Mouse (Mus musculus): ENCODE measurements around the gene Spata32. TPM values are rescaled to one million over a fixed set of nuclear protein-coding genes. Genes with fewer than 3 reads are reported as not detected.

Spata32 gene
- polyA plus RNA-seq, 1 experiment, result not detected

DNA sequence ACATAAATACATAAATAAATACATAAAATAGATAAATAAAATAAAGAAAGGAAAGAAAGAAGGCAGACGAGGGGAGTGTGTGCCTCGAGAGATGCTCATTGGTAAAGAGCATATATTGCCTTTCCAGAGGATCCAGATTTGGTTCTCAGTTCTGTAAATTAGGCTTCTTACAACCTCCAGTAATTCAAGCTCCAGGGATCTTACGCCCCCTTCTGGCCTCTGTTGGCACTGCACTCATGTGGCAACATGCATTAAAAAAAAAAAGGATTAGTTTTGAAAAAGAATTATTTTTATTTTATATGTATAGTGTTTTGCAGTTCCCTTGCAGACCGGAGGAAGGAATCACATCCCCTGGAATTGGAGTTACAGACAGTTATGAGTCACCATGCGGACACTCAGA lies 56.1 kb downstream of the Spata32 start:
- H3K27me3 ChIP-seq (replicated peaks), result peaks cover 4% of the 10 kb centered on the region

DNA sequence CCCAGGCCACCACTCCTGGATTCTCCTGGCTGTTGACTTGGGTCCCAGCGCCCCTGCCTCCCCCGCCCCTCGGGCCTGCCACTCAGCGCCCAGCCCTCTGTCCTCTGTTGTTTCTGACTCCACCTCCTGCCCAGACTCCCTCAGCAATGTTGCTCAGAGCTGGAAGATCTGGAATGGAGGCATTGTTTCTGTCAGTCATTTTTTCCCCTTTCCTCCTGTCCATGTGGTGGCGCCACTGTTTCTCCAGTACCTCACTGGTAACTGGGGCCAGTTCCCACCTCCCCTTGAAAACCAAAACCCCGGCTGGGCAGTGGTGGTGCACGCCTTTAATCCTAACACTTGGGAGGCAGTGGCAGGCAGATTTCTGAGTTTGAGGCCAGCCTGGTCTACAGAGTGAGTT lies 56.8 kb downstream of the Spata32 start:
- Histone ChIP-seq H3K4me3 (replicated peaks) (no peak overlapping the region), H3K27me3 (replicated peaks) (peaks cover 4% of the 10 kb centered on the region), H3K9me3 (peaks cover 8% of the 10 kb centered on the region), H3K36me3 (replicated peaks; ENCODE audit: low read length) (no peaks in the 10 kb centered on the region), H3K4me1 (peaks cover 43% of the 10 kb centered on the region)
- TF ChIP-seq FLI1 (IDR thresholded peaks at IDR 0.05; ENCODE audit: low read length) (no peak), GATA1 (IDR thresholded peaks at IDR 0.05; ENCODE audit: borderline replicate concordance, low read length) (no peak)

More for the DNA sequence above, 56.1 kb downstream of the Spata32 start:
- H3K4me1 ChIP-seq, result peaks cover 43% of the 10 kb centered on the region
- no peaks in the 10 kb centered on the region for H3K36me3 ChIP-seq (replicated peaks; ENCODE audit: low read length)
- H3K4me3 ChIP-seq (replicated peaks), result no peak overlapping the region
- no peak for TF ChIP-seq GATA1 (IDR thresholded peaks at IDR 0.05; ENCODE audit: borderline replicate concordance, low read length)
- no peak for TF ChIP-seq FLI1 (IDR thresholded peaks at IDR 0.05; ENCODE audit: low read length)
- peaks cover 12% of the 10 kb centered on the region for H3K9me3 ChIP-seq

GRCm38 (mm10) chr11:103160738-103161137 lies 57.5 kb downstream of the Spata32 start:
- peaks cover 46% of the 10 kb centered on the region for H3K4me1 ChIP-seq
- peaks cover 4% of the 10 kb centered on the region for H3K27me3 ChIP-seq (replicated peaks)
- H3K36me3 ChIP-seq (replicated peaks; ENCODE audit: low read length), result peaks cover 6% of the 10 kb centered on the region
- peaks cover 6% of the 10 kb centered on the region for H3K9me3 ChIP-seq
- no peak overlapping the region for H3K4me3 ChIP-seq (replicated peaks)
- TF ChIP-seq FLI1 (IDR thresholded peaks at IDR 0.05; ENCODE audit: low read length), result no peak

GRCm38 (mm10) chr11:103158621-103159478 lies 59.4 kb downstream of the Spata32 start:
- H3K4me3 ChIP-seq (replicated peaks), result peak overlapping the region; percentile 92
- no peaks in the 10 kb centered on the region for H3K27me3 ChIP-seq (replicated peaks)
- TF ChIP-seq FLI1 (IDR thresholded peaks at IDR 0.05; ENCODE audit: low read length) (no peak), GATA1 (IDR thresholded peaks at IDR 0.05; ENCODE audit: borderline replicate concordance, low read length) (no peak)
- H3K4me1 ChIP-seq, result peaks cover 47% of the 10 kb centered on the region
- H3K9me3 ChIP-seq, result peaks cover 5% of the 10 kb centered on the region; the same call in 1 of the 2 replicates
- peaks cover 6% of the 10 kb centered on the region for H3K36me3 ChIP-seq (replicated peaks; ENCODE audit: low read length)

Other genes starting within 250 kb of the Spata32 start
- 5.7 and 17.6 TPM in 2 replicates for gene Nmt1, start 190.2 kb downstream of the Spata32 start, polyA plus RNA-seq (2012; ENCODE audit: insufficient read depth, low replicate concordance)
- 56.4 and 77.6 TPM in 2 replicates for gene Dcakd, start 190.1 kb downstream of the Spata32 start, polyA plus RNA-seq (2012; ENCODE audit: insufficient read depth, low replicate concordance)
- 0.18 TPM in 1 of 2 replicates, not detected in the other for gene Plcd3, start 116.8 kb downstream of the Spata32 start, polyA plus RNA-seq (2012; ENCODE audit: insufficient read depth, low replicate concordance)
- gene Acbd4, start 116.8 kb downstream of the Spata32 start, polyA plus RNA-seq (2012; ENCODE audit: insufficient read depth, low replicate concordance), result 42.5 and 61.0 TPM in 2 replicates
- 24.4 and 98.1 TPM in 2 replicates for gene Hexim1, start 102.2 kb downstream of the Spata32 start, polyA plus RNA-seq (2012; ENCODE audit: insufficient read depth, low replicate concordance)
- gene Hexim2, start 86.0 kb downstream of the Spata32 start, polyA plus RNA-seq (2012; ENCODE audit: insufficient read depth, low replicate concordance), result 73.5 and 168 TPM in 2 replicates
- 25.5 and 36.6 TPM in 2 replicates for gene Fmnl1, start 47.3 kb downstream of the Spata32 start, polyA plus RNA-seq (2012; ENCODE audit: insufficient read depth, low replicate concordance)
- gene 1700023F06Rik, start 9.9 kb downstream of the Spata32 start, polyA plus RNA-seq (2012; ENCODE audit: insufficient read depth, low replicate concordance), result not detected in 2 replicates
- gene Map3k14, start 49.0 kb upstream of the Spata32 start, polyA plus RNA-seq (2012; ENCODE audit: insufficient read depth, low replicate concordance), result 1.0 and 2.3 TPM in 2 replicates
- 4.9 TPM in 1 of 2 replicates, not detected in the other for gene Arhgap27, start 145.3 kb upstream of the Spata32 start, polyA plus RNA-seq (2012; ENCODE audit: insufficient read depth, low replicate concordance)
- gene Plekhm1, start 194.3 kb upstream of the Spata32 start, polyA plus RNA-seq (2012; ENCODE audit: insufficient read depth, low replicate concordance), result 8.1 and 12.1 TPM in 2 replicates